Comparison of ENCODE assay signal across 22 mouse cellular contexts in genomic region chr7:6239787-6240186, GRCm38 (mm10). TPM values are rescaled to one million over a fixed set of nuclear protein-coding genes. Genes with fewer than 3 reads are reported as not detected.
"Had no signal": no experiment of that assay in that cellular context is flagged by ENCODE, and none has a peak within 500 bp of the region (broad histone marks: within the 10 kb centered on the region; RNA-seq: fewer than 3 reads in every experiment).

No protein-coding gene starts in this region.

- H3K4me2 ChIP-seq: intestine, embryonic 15.5 days; limb, embryonic 12.5 days; liver, embryonic 15.5 days; lung, embryonic 14.5 days; midbrain, embryonic 13.5 days had no signal

- H3K27ac ChIP-seq: intestine, embryonic 15.5 days; layer of hippocampus, adult 2 months; limb, embryonic 12.5 days; liver, embryonic 15.5 days; midbrain, embryonic 13.5 days had no signal

- H3K4me3 ChIP-seq: intestine, embryonic 15.5 days; layer of hippocampus, adult 2 months; limb, embryonic 12.5 days; liver, embryonic 15.5 days; midbrain, embryonic 13.5 days had no signal

- ATAC-seq: intestine, embryonic 15.5 days; midbrain, embryonic 13.5 days had no signal

- H3K4me1 ChIP-seq: intestine, embryonic 15.5 days; liver, embryonic 15.5 days; midbrain, embryonic 13.5 days had no signal

- H3K27me3 ChIP-seq: intestine, embryonic 15.5 days; liver, embryonic 15.5 days; midbrain, embryonic 13.5 days had no signal

- H3K36me3 ChIP-seq: intestine, embryonic 15.5 days; limb, embryonic 12.5 days; liver, embryonic 15.5 days; midbrain, embryonic 13.5 days had no signal

- H3K9ac ChIP-seq: intestine, embryonic 15.5 days; limb, embryonic 12.5 days; liver, embryonic 15.5 days; lung, embryonic 14.5 days; midbrain, embryonic 13.5 days had no signal

- H3K9me3 ChIP-seq: intestine, embryonic 15.5 days; limb, embryonic 12.5 days; liver, embryonic 15.5 days had no signal

- DNase-seq: kidney, postnatal 4 days; liver; lung, embryonic 14.5 days; lung, postnatal 10 days; right cerebral cortex, adult 18-20 months; right cerebral cortex, postnatal 25 days; thymus, adult 18-20 months; thymus, postnatal 25 days had no signal

RNA-seq across cellular contexts. Expression of gene Epp13, which starts 12.7 kb away (rescaled TPM):
- total RNA-seq: layer of hippocampus, adult 2 months; layer of hippocampus, postnatal 10 days; left cerebral cortex, postnatal 36 days; megakaryocyte progenitor cell, adult 5-6 weeks; midbrain, postnatal 0 days had no signal
- polyA plus RNA-seq: intestine, embryonic 15.5 days; kidney, embryonic 16.5 days; limb, embryonic 12.5 days; liver, embryonic 15.5 days; lung, embryonic 14.5 days; midbrain, embryonic 13.5 days; neural tube, embryonic 14.5 days; small intestine, adult 2 months; stomach, embryonic 16.5 days; urinary bladder, adult 2 months had no signal

RNA-seq across cellular contexts. Expression of gene Zscan5b, which starts 17.7 kb away (rescaled TPM):
- total RNA-seq: layer of hippocampus, adult 2 months; layer of hippocampus, postnatal 10 days; left cerebral cortex, postnatal 36 days; megakaryocyte progenitor cell, adult 5-6 weeks; midbrain, postnatal 0 days had no signal
- polyA plus RNA-seq: intestine, embryonic 15.5 days; kidney, embryonic 16.5 days; limb, embryonic 12.5 days; liver, embryonic 15.5 days; lung, embryonic 14.5 days; midbrain, embryonic 13.5 days; midbrain, postnatal 0 days; neural tube, embryonic 14.5 days; small intestine, adult 2 months; stomach, embryonic 16.5 days; urinary bladder, adult 2 months had no signal

RNA-seq across cellular contexts. Expression of gene Galp, which starts 42.9 kb away (rescaled TPM):
- total RNA-seq: layer of hippocampus, adult 2 months; layer of hippocampus, postnatal 10 days; left cerebral cortex, postnatal 36 days; megakaryocyte progenitor cell, adult 5-6 weeks; midbrain, postnatal 0 days had no signal
- polyA plus RNA-seq: intestine, embryonic 15.5 days; kidney, embryonic 16.5 days; limb, embryonic 12.5 days; liver, embryonic 15.5 days; lung, embryonic 14.5 days; midbrain, embryonic 13.5 days; midbrain, postnatal 0 days; neural tube, embryonic 14.5 days; small intestine, adult 2 months; stomach, embryonic 16.5 days; urinary bladder, adult 2 months had no signal
